Mouse (Mus musculus) c-Kit-positive CD71-positive TER-119-positive erythroid progenitor cells, embryonic 14.5 days (primary cell): Measurements from ENCODE around the gene Zfp626.
"Not testable (repeated sequence)": the region's sequence is repeated elsewhere in the genome, so short reads cannot be mapped to it uniquely, and the experiment has no call there.

Experiments used
- DNase-seq: peaks from one replicate; pipeline ENCODE4 v3.0.0-alpha.2; 2013; ENCODE audit warnings: low spot score

The Zfp626 gene

GRCm38 (mm10) chr7:27806896-27807295 is at the start of gene Zfp626:
Gene Zfp626 (plus strand): TSS chr7:27807196.
- not testable (repeated sequence) for DNase-seq

GRCm38 (mm10) chr7:27765176-27765886 is 41.7 kb upstream of the Zfp626 start:
- no peak for DNase-seq

DNA sequence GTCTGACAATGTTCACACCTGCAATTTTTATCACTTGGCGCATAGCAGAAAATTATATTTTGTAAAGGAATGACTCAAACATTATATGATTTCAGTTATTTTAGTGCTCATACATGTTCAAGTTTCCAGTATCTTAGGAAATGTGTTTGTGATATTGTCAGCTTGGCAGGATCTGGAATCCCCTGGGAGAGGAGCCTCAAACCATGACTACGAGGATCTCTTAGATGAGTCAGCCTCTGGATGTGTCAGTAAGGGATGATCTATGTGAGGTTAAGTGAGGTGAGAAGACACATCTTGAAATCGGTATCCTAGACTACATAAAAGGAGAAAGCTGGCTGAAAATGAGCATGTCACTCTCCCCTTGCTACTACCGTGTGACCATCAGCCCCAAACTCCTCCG is 17.7 kb upstream of the Zfp626 start:
- DNase-seq = no peak

DNA sequence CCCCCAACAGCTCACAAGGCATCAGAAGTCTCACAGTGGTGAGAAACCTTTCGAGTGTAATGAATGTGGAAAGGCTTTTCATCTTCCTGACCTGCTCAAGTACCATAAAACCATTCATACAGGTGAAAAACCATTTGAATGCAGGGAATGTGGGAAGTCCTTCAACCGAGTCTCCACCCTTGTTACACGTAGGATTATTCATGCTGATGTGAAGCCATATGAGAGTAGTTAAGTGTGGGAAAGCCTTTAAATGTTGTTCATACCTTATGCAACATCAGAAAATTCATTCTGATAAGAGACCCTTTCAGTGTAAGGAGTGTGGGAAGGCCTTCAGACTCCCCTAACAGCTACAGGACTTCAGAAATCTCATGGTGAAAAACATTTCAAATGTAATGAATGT is 13.1 kb upstream of the Zfp626 start:
- not testable (repeated sequence) for DNase-seq

GRCm38 (mm10) chr7:27794566-27794965 is 12.4 kb upstream of the Zfp626 start:
- DNase-seq = no peak

DNA sequence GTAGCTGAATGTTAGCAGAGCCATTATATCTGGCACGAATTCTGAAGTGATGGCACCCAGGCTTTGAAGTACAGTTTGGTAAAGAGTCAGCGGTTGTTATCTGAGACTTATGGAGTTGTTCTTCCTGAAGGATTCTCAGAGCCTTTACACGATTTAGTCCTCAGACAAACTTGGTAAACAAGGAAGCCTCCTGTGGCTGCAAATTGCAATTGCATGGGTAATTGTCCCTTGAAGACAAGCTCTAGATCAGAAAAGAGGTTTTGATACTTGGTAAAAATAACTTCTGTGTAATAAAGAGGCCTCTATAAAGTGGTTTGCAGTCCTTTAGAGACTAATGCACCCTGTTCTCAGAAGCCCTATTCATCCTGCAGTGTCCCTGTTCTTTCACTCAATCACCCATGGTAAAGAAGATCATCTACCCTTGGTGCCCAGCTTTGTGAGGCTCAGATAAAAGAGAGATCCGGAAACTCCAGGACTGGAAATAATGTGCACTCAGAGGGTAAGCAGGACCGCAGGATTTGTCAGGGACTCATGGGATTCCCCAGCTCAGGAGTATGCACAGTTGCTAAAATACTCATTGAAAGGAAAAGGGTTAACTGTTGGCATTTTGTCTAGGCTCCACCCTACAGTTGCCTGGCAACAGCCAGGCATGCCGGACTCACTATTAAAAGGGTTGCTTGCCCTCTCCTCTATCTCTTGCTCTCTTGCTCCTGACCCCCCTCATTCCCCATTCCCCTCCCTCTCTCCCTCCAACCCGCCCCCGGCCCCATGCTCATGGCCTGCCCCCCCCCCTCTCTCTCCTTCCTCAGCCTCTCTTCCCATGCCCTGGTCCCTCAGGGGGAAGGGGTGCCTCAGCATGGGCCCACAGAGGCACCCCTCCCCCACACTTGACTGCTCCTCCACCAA is 8.8 kb upstream of the Zfp626 start:
- no peak for DNase-seq

GRCm38 (mm10) chr7:27801137-27801536 is 5.9 kb upstream of the Zfp626 start:
- DNase-seq = no peak

- DNase-seq = no peak
Observed at GRCm38 (mm10) chr7:27802986-27803385, 4.0 kb upstream of the Zfp626 start.

DNA sequence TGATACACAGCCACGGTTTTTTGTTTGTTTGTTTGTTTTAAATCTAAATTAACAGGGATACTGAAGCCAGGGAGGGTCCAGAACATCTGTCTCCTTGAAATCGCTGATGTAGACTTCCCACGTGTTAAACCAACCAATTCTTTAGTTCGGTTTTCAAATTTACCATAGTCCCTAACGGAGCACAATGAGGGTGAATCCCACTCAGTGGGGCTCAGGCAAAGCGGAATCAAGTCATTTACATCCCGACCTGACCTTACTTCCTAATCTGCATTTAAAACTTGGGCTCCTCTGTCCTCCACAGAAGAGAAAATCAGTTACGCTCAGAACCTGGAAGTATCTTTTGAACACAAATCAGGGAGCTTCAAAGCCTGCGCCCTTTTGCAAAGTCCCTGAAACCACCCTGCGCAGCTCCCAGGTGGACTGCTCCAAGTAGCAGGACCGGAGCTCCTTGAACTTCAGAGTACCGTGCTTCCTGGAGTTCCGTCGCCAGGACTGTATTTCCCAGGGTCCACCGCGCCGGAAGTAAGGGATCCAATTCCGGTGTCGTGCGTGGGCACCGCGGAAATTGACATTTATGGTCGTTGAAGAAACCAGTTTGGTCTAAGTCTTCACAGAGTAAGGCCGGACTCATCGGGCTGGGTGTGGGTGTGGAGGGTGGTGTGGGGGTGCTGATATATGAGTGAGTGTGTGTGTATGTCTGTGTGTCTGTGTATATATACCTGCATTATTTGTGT is 2.5 kb upstream of the Zfp626 start:
- peak; percentile 77 for DNase-seq

DNA sequence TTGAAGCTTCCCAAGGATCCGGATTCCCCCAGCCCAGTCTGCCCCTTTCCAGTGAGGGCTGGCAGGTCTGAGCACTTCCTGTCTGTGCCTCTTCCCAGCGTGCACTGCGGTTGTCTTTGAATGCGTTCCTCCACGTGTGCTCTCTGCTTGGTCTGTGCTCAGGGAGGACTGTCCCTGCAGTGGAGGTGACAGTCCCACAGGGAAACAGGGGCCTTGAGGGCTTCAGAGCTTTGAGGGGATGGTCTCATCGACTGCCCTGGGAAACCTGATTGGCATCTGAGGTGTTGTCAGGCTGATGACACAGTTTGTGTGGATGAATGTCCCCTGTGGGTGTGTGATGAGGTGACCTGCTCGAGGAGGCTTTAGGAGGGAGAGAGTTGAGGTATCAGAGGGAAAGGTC is 309 bp downstream of the Zfp626 start:
- not testable (repeated sequence) for DNase-seq

DNA sequence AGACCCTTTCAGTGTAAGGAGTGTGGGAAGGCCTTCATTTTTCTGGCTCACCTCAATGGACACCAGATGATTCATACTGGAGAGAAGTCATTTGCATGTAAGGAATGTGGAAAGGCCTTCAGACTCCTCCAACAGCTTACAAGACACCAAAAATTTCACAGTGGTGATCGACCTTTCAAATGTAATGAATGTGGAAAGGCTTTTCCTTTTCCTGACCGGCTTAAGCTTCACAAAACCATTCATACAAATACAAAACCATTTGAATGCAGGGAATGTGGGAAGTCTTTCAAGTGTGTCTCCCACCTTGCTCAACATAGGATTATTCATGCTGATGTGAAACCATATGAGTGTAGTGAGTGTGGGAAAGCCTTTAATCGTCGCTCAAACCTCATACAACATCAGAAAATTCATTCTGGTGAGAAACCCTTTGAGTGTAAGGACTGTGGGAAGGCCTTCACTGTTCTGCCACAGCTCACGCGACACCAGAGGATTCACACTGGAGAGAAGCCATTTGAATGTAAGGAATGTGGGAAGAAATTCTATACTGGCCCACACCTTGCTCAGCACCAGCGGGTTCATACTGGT is 11.6 kb downstream of the Zfp626 start:
- no peak for DNase-seq

DNA sequence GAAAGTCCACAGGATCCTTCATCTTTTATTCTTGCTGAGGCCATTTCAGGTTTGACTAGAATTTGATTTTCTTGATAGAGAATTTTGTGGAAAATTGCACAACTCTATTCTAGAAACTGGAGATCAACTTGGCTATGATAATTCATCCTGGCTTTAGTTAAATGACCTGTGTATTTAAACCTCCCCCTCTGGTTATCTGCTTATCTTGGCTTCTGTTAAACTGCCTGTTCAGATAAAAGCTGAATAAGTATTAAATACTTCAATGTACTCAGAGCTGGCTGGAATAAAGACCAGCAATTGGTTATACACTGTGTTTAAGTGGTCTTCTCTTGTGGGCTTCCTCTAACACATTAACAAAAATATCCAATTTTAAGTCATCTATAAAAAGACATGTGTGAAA is 15.6 kb downstream of the Zfp626 start:
- no peak for DNase-seq

- no peak for DNase-seq
Observed at GRCm38 (mm10) chr7:27834131-27834530, 27.1 kb downstream of the Zfp626 start.

DNA sequence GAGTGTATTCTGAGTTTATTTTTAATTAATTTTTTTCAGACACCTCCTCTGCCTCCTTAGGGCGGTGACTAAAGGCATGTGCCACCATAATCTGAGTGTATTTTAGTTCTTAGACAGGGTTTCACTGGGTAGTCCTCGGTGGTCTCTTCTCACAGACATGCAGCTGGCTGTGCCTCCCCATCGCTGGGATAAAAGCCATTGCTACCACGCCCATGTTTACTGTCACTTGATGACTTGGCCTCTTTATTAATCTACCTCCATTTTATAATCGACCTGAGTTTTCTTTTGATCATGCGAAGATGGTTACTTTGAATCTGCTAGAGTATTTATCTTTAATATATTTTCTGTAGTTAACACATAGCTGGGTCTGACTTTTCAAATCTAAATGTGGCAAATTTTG is 30.9 kb downstream of the Zfp626 start:
- DNase-seq = peak; percentile 22

DNA sequence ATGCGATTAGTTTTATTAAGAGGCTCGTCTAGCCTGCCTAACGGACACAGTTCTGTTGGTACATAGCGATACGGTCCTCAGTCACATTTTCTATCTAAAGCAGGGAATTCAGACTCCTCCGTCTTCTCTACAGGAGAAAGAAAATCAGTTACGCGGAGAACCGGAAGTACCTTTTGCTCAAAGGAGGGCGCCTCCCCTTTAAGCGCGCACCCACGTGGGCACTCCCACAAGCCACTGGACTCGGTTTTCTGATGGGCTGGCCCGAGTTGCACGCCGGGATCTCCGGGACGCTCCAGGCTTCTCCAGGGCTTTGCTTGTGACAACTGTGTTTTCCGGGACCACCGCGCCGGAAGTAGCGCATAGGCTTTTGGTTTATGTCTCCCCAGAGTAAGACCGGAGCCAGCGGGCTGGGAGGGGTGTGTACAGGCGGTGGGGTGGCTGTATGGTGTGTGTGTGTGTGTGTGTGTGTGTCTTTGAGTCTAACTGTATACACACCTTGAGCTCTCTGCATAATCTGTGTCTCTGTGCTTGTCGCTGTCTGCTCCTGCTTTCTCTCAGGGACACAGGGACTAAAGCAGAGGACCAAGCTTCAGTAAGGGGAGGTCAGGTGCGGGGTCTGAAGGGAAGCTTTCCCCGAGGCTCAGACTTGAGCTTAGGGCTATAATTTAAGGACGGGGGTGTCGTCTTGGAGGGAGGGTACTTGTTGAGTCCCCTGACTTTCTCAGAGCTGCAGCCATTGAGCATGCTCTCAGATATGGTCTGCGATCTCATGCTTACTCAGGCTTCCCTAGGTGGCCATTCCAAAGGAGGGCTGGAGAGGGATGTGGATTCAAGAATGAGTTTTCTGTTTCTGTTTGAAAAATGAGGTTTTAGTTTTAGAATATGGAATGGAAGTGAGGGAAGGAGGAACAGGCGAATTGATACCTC is 31.6 kb downstream of the Zfp626 start, which contains the start of gene Zfp59:
Gene Zfp59, plus strand, starts transcription at position 285 of the 927 bp plus-strand sequence.
- DNase-seq = peak; percentile 69

DNA sequence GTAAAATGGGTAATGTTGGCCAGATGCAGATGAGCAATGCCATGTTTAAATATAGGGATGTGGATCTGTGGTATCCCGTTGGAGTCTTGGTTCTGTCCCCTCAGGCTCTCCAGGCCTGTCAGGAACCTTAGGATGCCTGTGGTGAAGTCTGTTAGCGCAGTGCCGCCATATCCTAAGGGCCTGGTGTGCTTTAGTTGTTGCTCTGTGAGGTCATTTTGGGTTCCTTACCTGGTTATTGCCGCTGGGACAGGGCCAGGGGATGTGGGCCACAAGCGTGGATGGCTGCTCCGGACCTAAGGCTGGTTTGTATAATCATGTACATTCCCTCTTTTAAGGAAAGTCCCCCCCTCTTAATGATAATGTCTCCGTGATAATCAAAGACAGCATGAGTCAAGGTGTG is 32.6 kb downstream of the Zfp626 start:
- no peak for DNase-seq

DNA sequence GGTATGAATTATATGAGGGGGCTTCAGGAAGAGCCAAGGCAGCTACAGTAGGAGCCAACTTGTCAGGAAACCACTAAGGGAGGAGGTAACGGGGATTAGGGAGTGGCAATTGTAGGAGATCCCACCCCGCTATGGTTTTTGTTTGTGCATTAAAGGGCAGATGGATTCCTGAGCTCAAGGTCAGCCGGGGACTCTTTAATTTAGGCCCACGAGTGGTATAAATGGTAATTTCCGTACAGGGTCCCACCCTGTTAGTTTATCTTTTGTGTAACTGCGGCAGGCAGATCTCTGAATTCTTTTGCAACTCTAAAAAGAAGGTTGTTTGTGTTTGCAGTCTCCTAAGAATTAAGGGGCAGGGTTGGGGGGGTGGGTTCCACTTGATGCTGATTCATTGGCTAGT is 33.1 kb downstream of the Zfp626 start:
- no peak for DNase-seq

DNA sequence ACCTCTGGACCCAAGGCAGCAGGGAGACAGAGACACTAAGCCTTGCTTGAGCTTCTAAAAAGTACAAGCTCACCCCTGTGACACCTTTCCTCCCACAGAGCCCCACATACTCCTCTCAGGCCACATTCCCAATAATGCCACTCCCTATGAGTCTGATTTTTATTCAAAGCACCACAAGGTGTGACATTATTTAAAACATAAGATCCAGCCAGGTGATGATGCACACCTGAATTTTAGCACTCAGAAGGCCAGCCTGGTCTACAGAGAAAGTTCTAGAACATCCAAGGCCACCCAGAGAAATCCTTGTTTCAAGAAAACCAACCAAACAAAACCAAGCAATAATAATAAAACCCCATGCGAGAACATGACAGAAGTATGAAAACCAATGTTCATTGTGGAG is 50.2 kb downstream of the Zfp626 start, which contains the start of gene Zfp607a:
Gene Zfp607a, plus strand, starts transcription at position 301 of the 400 bp plus-strand sequence.
- no peak for DNase-seq

- DNase-seq = peak; percentile 51
Observed at GRCm38 (mm10) chr7:27859301-27860251, 52.6 kb downstream of the Zfp626 start.
